In genomic region chr6:129234456-129235360, GRCm38 (mm10) we compare ENCODE assay signal across 10 mouse cellular contexts. TPM values are rescaled to one million over a fixed set of nuclear protein-coding genes. Genes with fewer than 3 reads are reported as not detected.
A peak's percentile ranks its signal among the peaks of the same experiment; 100 is the strongest.
DNase-seq lines count a peak whose midpoint lies in the region; ATAC-seq and TF ChIP-seq lines count a peak whose summit lies in the region.
"Had no signal": no experiment of that assay in that cellular context is flagged by ENCODE, and none has a peak within 500 bp of the region (broad histone marks: within the 10 kb centered on the region; RNA-seq: fewer than 3 reads in every experiment).

No protein-coding gene starts in this region.

- no peaks in the 10 kb centered on the region for H3K9me3 ChIP-seq in heart, postnatal 0 days (replicated peaks; ENCODE audit: control insufficient read depth, low read length)
- H3K9me3 ChIP-seq in liver, embryonic 15.5 days (replicated peaks): no peaks in the 10 kb centered on the region
- no peaks in the 10 kb centered on the region for H3K9me3 ChIP-seq in neural tube, embryonic 15.5 days (replicated peaks)
- H3K9me3 ChIP-seq: embryonic facial prominence, embryonic 12.5 days had no signal

- DNase-seq in heart, postnatal 0 days (ENCODE audit: low spot score): no peak
- no peak for DNase-seq in heart, postnatal 36 days
- DNase-seq in R1 (ENCODE audit: low read depth, low spot score): peak; percentile 38
- peak; percentile 80 for DNase-seq in splenic B cell, adult 2 months (ENCODE audit: low read depth, low spot score)
- no peak for DNase-seq in cerebellum, postnatal 36 days
- DNase-seq in layer of hippocampus, postnatal 25 days (ENCODE audit: extremely low spot score in 1 of 2, low spot score in 1 of 2): no peak

- no peak overlapping the region for H3K4me2 ChIP-seq in heart, postnatal 0 days (ENCODE audit: low read depth, low read length)
- H3K4me2 ChIP-seq in liver, embryonic 15.5 days: peak overlapping the region; percentile 44
- H3K4me2 ChIP-seq in neural tube, embryonic 15.5 days: no peak overlapping the region
- H3K4me2 ChIP-seq: embryonic facial prominence, embryonic 12.5 days had no signal

- no peak overlapping the region for H3K9ac ChIP-seq in heart, postnatal 0 days (replicated peaks; ENCODE audit: low read depth, low read length)
- no peak overlapping the region; the same call in 1 of the 2 replicates for H3K9ac ChIP-seq in liver, embryonic 15.5 days
- no peak overlapping the region for H3K9ac ChIP-seq in neural tube, embryonic 15.5 days (replicated peaks)
- H3K9ac ChIP-seq: embryonic facial prominence, embryonic 12.5 days had no signal

- no peaks in the 10 kb centered on the region for H3K27me3 ChIP-seq in heart, postnatal 0 days (ENCODE audit: control insufficient read depth, insufficient read depth, low read length)
- no peaks in the 10 kb centered on the region for H3K27me3 ChIP-seq in liver, embryonic 15.5 days
- no peaks in the 10 kb centered on the region for H3K27me3 ChIP-seq in splenic B cell, adult 2 months (ENCODE audit: control insufficient read depth, insufficient read depth, low read length, poor library complexity, severe bottlenecking)
- no peaks in the 10 kb centered on the region for H3K27me3 ChIP-seq in neural tube, embryonic 15.5 days (replicated peaks)
- H3K27me3 ChIP-seq: embryonic facial prominence, embryonic 12.5 days had no signal

- intact Hi-C loops in heart, postnatal 36 days (cut with DNase I): loop anchor here (5.0 kb wide), 1 partner anchor 472 kb away; no protein-coding TSS in a partner anchor

- peaks cover 21% of the 10 kb centered on the region; the same call in 1 of the 2 replicates for H3K4me1 ChIP-seq in heart, postnatal 0 days (ENCODE audit: control insufficient read depth, insufficient read depth)
- H3K4me1 ChIP-seq in liver, embryonic 15.5 days (replicated peaks): peaks cover 74% of the 10 kb centered on the region
- peaks cover 9% of the 10 kb centered on the region for H3K4me1 ChIP-seq in neural tube, embryonic 15.5 days
- H3K4me1 ChIP-seq: embryonic facial prominence, embryonic 12.5 days had no signal

- no peak for ATAC-seq in heart, postnatal 0 days (ENCODE audit: insufficient read depth, low read depth)
- peak; percentile 42 for ATAC-seq in liver, embryonic 15.5 days (ENCODE audit: insufficient read depth)
- no peak for ATAC-seq in neural tube, embryonic 15.5 days (ENCODE audit: low FRiP score)
- ATAC-seq: hindbrain, postnatal 0 days had no signal

- TF ChIP-seq CTCF in heart, postnatal 0 days (IDR thresholded peaks at IDR 0.05; ENCODE audit: low read depth): no peak

- H3K4me3 ChIP-seq in heart, postnatal 0 days (ENCODE audit: low read depth, low read length): no peak overlapping the region
- H3K4me3 ChIP-seq in liver, embryonic 15.5 days (replicated peaks): no peak overlapping the region
- no peak overlapping the region for H3K4me3 ChIP-seq in neural tube, embryonic 15.5 days (replicated peaks)
- H3K4me3 ChIP-seq: embryonic facial prominence, embryonic 12.5 days had no signal

- TF ChIP-seq EP300 in heart, postnatal 0 days (IDR thresholded peaks at IDR 0.05; ENCODE audit: low read depth): no peak

- no peaks in the 10 kb centered on the region for H3K36me3 ChIP-seq in heart, postnatal 0 days (replicated peaks; ENCODE audit: control insufficient read depth, insufficient read depth, low read length)
- H3K36me3 ChIP-seq in liver, embryonic 15.5 days (replicated peaks): no peaks in the 10 kb centered on the region
- H3K36me3 ChIP-seq in splenic B cell, adult 2 months (ENCODE audit: control insufficient read depth, insufficient read depth, low read length, poor library complexity, severe bottlenecking): no peaks in the 10 kb centered on the region; the same call in 1 of the 2 replicates
- H3K36me3 ChIP-seq in neural tube, embryonic 15.5 days: no peaks in the 10 kb centered on the region
- H3K36me3 ChIP-seq: embryonic facial prominence, embryonic 12.5 days had no signal

- peak overlapping the region; percentile 80 for H3K27ac ChIP-seq in heart, postnatal 0 days (ENCODE audit: low read depth)
- H3K27ac ChIP-seq in liver, embryonic 15.5 days (replicated peaks): peak overlapping the region; percentile 83
- no peak overlapping the region for H3K27ac ChIP-seq in neural tube, embryonic 15.5 days (replicated peaks)
- H3K27ac ChIP-seq: embryonic facial prominence, embryonic 12.5 days; hindbrain, postnatal 0 days had no signal

- 65% methylated on average over 8 of the region's 8 CpGs for WGBS in heart, postnatal 0 days
- 29% methylated on average over 8 of the region's 8 CpGs for WGBS in liver, embryonic 15.5 days (ENCODE audit: insufficient replicate concordance)
- 76% methylated on average over 8 of the region's 8 CpGs for WGBS in neural tube, embryonic 15.5 days

RNA-seq across cellular contexts. Expression of gene Cd69, which starts 40.5 kb away (rescaled TPM):
- total RNA-seq in heart, postnatal 0 days (2014; rRNA removed; ENCODE audit: low replicate concordance): not detected in 2 replicates
- not detected in 2 replicates for polyA plus RNA-seq in heart, postnatal 0 days (2015; fragmentation: Nextera tagmentation; extraction: Ambion mirVana)
- under 1 TPM in 1 of 2 experiments, not detected in 1; 0.28 TPM for total RNA-seq in heart, postnatal 36 days (2021)
- 0.93 and 1.2 TPM in 2 replicates for polyA plus RNA-seq in liver, embryonic 15.5 days (2015; fragmentation: Nextera tagmentation; extraction: Ambion mirVana)
- polyA plus RNA-seq in neural tube, embryonic 15.5 days (2015; fragmentation: Nextera tagmentation; extraction: Ambion mirVana): 0.09 and 0.47 TPM in 2 replicates
- total RNA-seq in layer of hippocampus, postnatal 25 days (2021): not detected
- total RNA-seq: hindbrain, postnatal 0 days had no signal
- polyA plus RNA-seq: embryonic facial prominence, embryonic 12.5 days; hindbrain, postnatal 0 days had no signal

RNA-seq across cellular contexts. Expression of gene Clec2d, which starts 54.3 kb away (rescaled TPM):
- total RNA-seq in heart, postnatal 0 days (2014; rRNA removed; ENCODE audit: low replicate concordance): 24.4 and 67.2 TPM in 2 replicates
- polyA plus RNA-seq in heart, postnatal 0 days (2015; fragmentation: Nextera tagmentation; extraction: Ambion mirVana): 0.47 and 0.49 TPM in 2 replicates
- total RNA-seq in heart, postnatal 36 days (2021): 10 to 100 TPM; 35.1 to 51.7 TPM
- polyA plus RNA-seq in liver, embryonic 15.5 days (2015; fragmentation: Nextera tagmentation; extraction: Ambion mirVana): 0.58 and 0.59 TPM in 2 replicates
- polyA plus RNA-seq in neural tube, embryonic 15.5 days (2015; fragmentation: Nextera tagmentation; extraction: Ambion mirVana): 0.24 and 0.40 TPM in 2 replicates
- total RNA-seq in layer of hippocampus, postnatal 25 days (2021): 1 to 10 TPM; 6.2 to 7.4 TPM
- polyA plus RNA-seq: hindbrain, postnatal 0 days had no signal

Comparison
In these comparisons a context has a peak if more than half of its experiments do, and no peak if none do; other contexts are left out.
1. DNase-seq: peak in R1 (single experiment) and splenic B cell, adult 2 months (single experiment); none in heart, postnatal 0 days (single experiment), heart, postnatal 36 days (0 of 2), cerebellum, postnatal 36 days (0 of 2) and layer of hippocampus, postnatal 25 days (0 of 2).